Mouse (Mus musculus) lung, postnatal 0 days (tissue): ENCODE results near the gene Qprt.

Source experiments
- CTCF ChIP-seq: IDR thresholded peaks from 2 replicates; pipeline ENCODE4 v1.5.1; 2016; ENCODE audit warnings: antibody characterized with exemption, mild to moderate bottlenecking
- EP300 ChIP-seq: IDR thresholded peaks from 2 replicates; pipeline ENCODE4 v1.6.1; 2016; ENCODE audit warnings: antibody characterized with exemption, mild to moderate bottlenecking, control low read depth

- TF ChIP-seq CTCF (no peak), EP300 (no peak)
These were observed 20.2 kb upstream of the Qprt start for GRCm38 (mm10) chr7:127142214-127142613.
